Mouse (Mus musculus) liver, adult 2 months (tissue): Measurements from ENCODE around the gene Adamts18. TPM values are rescaled to one million over a fixed set of nuclear protein-coding genes. Genes with fewer than 3 reads are reported as not detected.

Experiments used
- DNase-seq: peaks from one replicate; pipeline ENCODE4 v3.0.0-alpha.2; 2011; ENCODE audit warnings: low read depth, low spot score; ENCODE audit errors: extremely low read depth
- H3K27ac ChIP-seq: fragments of 200-500 bp; replicated peaks from 2 replicates; pipeline ENCODE4 v1.5.1; 2012; ENCODE audit warnings: low read depth, mild to moderate bottlenecking, control low read depth, inconsistent platforms, low read length; ENCODE audit not compliant: insufficient read depth
- H3K27me3 ChIP-seq: fragments of 200-500 bp; 2 replicates; pipeline ENCODE4 v1.6.1; 2012; ENCODE audit warnings: mild to moderate bottlenecking, moderate library complexity, low read length, inconsistent platforms; ENCODE audit not compliant: control insufficient read depth, insufficient read depth
- H3K36me3 ChIP-seq: fragments of 200-500 bp; 2 replicates; pipeline ENCODE4 v1.6.1; 2012; ENCODE audit warnings: low read length, inconsistent platforms; ENCODE audit not compliant: control insufficient read depth, insufficient read depth
- H3K4me1 ChIP-seq: fragments of 200-500 bp; 2 replicates; pipeline ENCODE4 v1.6.1; 2011; ENCODE audit warnings: low read length; ENCODE audit not compliant: control insufficient read depth, insufficient read depth
- H3K4me3 ChIP-seq: fragments of 200-500 bp; 2 replicates; pipeline ENCODE4 v1.5.1; 2011; ENCODE audit warnings: low read depth, mild to moderate bottlenecking, control low read depth, low read length, moderate library complexity; ENCODE audit not compliant: insufficient read depth
- H3K79me2 ChIP-seq: fragments of 200-500 bp; 2 replicates; pipeline ENCODE4 v1.6.1; 2012; ENCODE audit warnings: inconsistent platforms, mild to moderate bottlenecking, low read length, moderate library complexity; ENCODE audit not compliant: control insufficient read depth, insufficient read depth
- H3K9ac ChIP-seq: fragments of 200-500 bp; 2 replicates; pipeline ENCODE4 v1.6.1; 2012; ENCODE audit warnings: low read depth, mild to moderate bottlenecking, control low read depth, inconsistent platforms, low read length
- CTCF ChIP-seq: fragments of 200-500 bp; IDR thresholded peaks from 2 replicates; pipeline ENCODE4 v1.5.1; 2011; ENCODE audit warnings: low read depth, low read length, control low read depth
- POLR2A ChIP-seq: fragments of 200-500 bp; IDR thresholded peaks from 2 replicates; pipeline ENCODE4 v1.6.1; 2011; ENCODE audit warnings: low read length, control low read depth; ENCODE audit not compliant: insufficient read depth; ENCODE audit errors: extremely low read depth
- WGBS: fragments of 180-500 bp; shearing (Covaris S2); methylation state at CpG from one replicate; pipeline ENCODE4 v1.1.7; 2018; 5-methylcytosine and 5-hydroxymethylcytosine counted together
- polyA plus RNA-seq: library from polyadenylated mRNA; depleted of rRNA; stranded (reverse); fragments of >200 nt; gene quantifications from 2 replicates; pipeline ENCODE4 v1.2.3, GENCODE M21; 2012; rRNA removed
- total RNA-seq: library from RNA; depleted of rRNA; stranded (reverse); fragments of >200 nt; gene quantifications from 2 replicates; pipeline ENCODE4 v1.2.3, GENCODE M21; 2014; rRNA removed

Adamts18 gene
- total RNA-seq (under 0.01 TPM in 1 of 2 replicates, not detected in the other), polyA plus RNA-seq (not detected in 2 replicates)

- no peak for TF ChIP-seq POLR2A
- TF ChIP-seq CTCF = no peak
- H3K4me1 ChIP-seq = no peaks in the 10 kb centered on the region
- no peaks in the 10 kb centered on the region for H3K36me3 ChIP-seq
- H3K27me3 ChIP-seq = peaks cover 5% of the 10 kb centered on the region
- H3K27ac ChIP-seq = no peak within 1 kb of the TSS
- under 1% methylated on average over 32 of the region's 32 CpGs for WGBS
- DNase-seq = no peak
- no peak within 1 kb of the TSS for H3K4me3 ChIP-seq
- H3K9ac ChIP-seq = no peak within 1 kb of the TSS
- H3K79me2 ChIP-seq = no peaks in the 10 kb centered on the region
Observed at GRCm38 (mm10) chr8:113848653-113849135, at the start of gene Adamts18. Adamts18 (minus strand) TSS chr8:113848738.

- no peaks in the 10 kb centered on the region for H3K4me1 ChIP-seq
- TF ChIP-seq CTCF (no peak), POLR2A (no peak)
- H3K79me2 ChIP-seq = no peaks in the 10 kb centered on the region
Observed at GRCm38 (mm10) chr8:113896446-113896845, 47.9 kb upstream of the Adamts18 start.

GRCm38 (mm10) chr8:113891376-113891775, 42.8 kb upstream of the Adamts18 start:
- TF ChIP-seq CTCF (no peak), POLR2A (no peak)
- no peaks in the 10 kb centered on the region for H3K36me3 ChIP-seq
- H3K4me3 ChIP-seq = no peak overlapping the region
- WGBS = 61% methylated on average over 3 of the region's 3 CpGs
- no peak overlapping the region for H3K9ac ChIP-seq
- DNase-seq = no peak
- no peaks in the 10 kb centered on the region for H3K79me2 ChIP-seq
- no peaks in the 10 kb centered on the region for H3K27me3 ChIP-seq
- no peaks in the 10 kb centered on the region for H3K4me1 ChIP-seq
- no peak overlapping the region for H3K27ac ChIP-seq

More at GRCm38 (mm10) chr8:113896446-113896845, 47.9 kb upstream of the Adamts18 start:
- Histone ChIP-seq H3K9ac (no peak overlapping the region), H3K4me3 (no peak overlapping the region), H3K27me3 (no peaks in the 10 kb centered on the region), H3K36me3 (no peaks in the 10 kb centered on the region), H3K27ac (no peak overlapping the region)
- DNase-seq = no peak
- WGBS = 71% methylated on average over 1 of the region's 1 CpGs

- no peak for DNase-seq
- no peaks in the 10 kb centered on the region for H3K4me1 ChIP-seq
- H3K27me3 ChIP-seq = no peaks in the 10 kb centered on the region
- no peaks in the 10 kb centered on the region for H3K36me3 ChIP-seq
- WGBS = 85% methylated on average over 3 of the region's 3 CpGs
- H3K4me3 ChIP-seq = no peak overlapping the region
- no peak for TF ChIP-seq POLR2A
- TF ChIP-seq CTCF = no peak
- no peak overlapping the region for H3K27ac ChIP-seq
- H3K79me2 ChIP-seq = no peaks in the 10 kb centered on the region
- no peak overlapping the region for H3K9ac ChIP-seq
Observed at GRCm38 (mm10) chr8:113886509-113886908, 38.0 kb upstream of the Adamts18 start.

- Histone ChIP-seq H3K27ac (no peak overlapping the region), H3K36me3 (no peaks in the 10 kb centered on the region), H3K4me3 (no peak overlapping the region), H3K9ac (no peak overlapping the region), H3K4me1 (no peaks in the 10 kb centered on the region), H3K79me2 (no peaks in the 10 kb centered on the region), H3K27me3 (no peaks in the 10 kb centered on the region)
- TF ChIP-seq CTCF (no peak), POLR2A (no peak)
- no peak for DNase-seq
- WGBS = 65% methylated on average over 2 of the region's 2 CpGs
Observed at GRCm38 (mm10) chr8:113885101-113885500, 36.6 kb upstream of the Adamts18 start.

- WGBS = 28% methylated on average over 7 of the region's 7 CpGs
- Histone ChIP-seq H3K79me2 (no peaks in the 10 kb centered on the region), H3K9ac (no peak overlapping the region), H3K4me3 (no peak overlapping the region), H3K4me1 (no peaks in the 10 kb centered on the region), H3K27me3 (no peaks in the 10 kb centered on the region), H3K27ac (no peak overlapping the region), H3K36me3 (no peaks in the 10 kb centered on the region)
- DNase-seq = no peak
- no peak for TF ChIP-seq CTCF
- TF ChIP-seq POLR2A = no peak
Observed at GRCm38 (mm10) chr8:113883994-113884393, 35.5 kb upstream of the Adamts18 start.
